Mouse (Mus musculus) cortical plate, adult 2 months (tissue): ENCODE data around the gene Endog.

Experiments used
- CTCF ChIP-seq: fragments of 200-500 bp; IDR thresholded peaks from 2 replicates; pipeline ENCODE4 v1.5.1; 2011; ENCODE audit warnings: mild to moderate bottlenecking, control low read depth, low read length; ENCODE audit not compliant: insufficient read depth; ENCODE audit errors: extremely low read depth
- POLR2A ChIP-seq: fragments of 200-500 bp; IDR thresholded peaks from 2 replicates; pipeline ENCODE4 v1.6.1; 2011; ENCODE audit warnings: mild to moderate bottlenecking, low read length, control low read depth; ENCODE audit not compliant: insufficient read depth; ENCODE audit errors: extremely low read depth

DNA sequence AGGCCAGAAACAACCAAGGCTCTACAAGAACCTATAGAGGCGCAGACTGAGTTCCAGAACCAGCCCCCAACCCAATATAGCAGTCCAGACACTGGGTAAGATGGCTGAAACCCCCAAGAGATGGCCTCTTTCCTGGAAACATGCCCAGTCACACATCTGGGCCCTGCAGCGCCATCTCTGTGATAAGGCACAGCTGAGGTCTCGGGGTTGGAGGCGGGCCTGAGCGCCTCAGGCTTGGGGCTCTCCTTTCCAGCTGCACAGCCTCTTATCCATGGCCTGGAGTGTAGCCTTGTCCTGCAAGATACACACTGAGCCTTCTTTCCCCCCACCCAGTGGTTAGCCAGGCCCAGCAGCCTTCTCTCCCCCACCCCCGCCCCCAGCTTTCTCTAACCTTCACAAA, 14.0 kb downstream of the Endog start:
- TF ChIP-seq CTCF (no peak), POLR2A (no peak)
